Mouse (Mus musculus): ENCODE data around the gene Crb2. TPM values are rescaled to one million over a fixed set of nuclear protein-coding genes. Genes with fewer than 3 reads are reported as not detected.
A peak's percentile ranks its signal among the peaks of the same experiment; 100 is the strongest.

Crb2 gene
- total RNA-seq (2021) = 1 to 10 TPM; 3.7 to 3.9 TPM
- long read RNA-seq, experiment 1, partial matches to known transcripts = 3 of 5 reads
- long read RNA-seq, experiment 1, other reads (novel, unspliced or antisense) = 2 of 5 reads
- long read RNA-seq, experiment 2, partial matches to known transcripts = 1 of 6 reads
- long read RNA-seq, experiment 2, other reads (novel, unspliced or antisense) = 5 of 6 reads

- Histone ChIP-seq H3K4me3 (no peak within 1 kb of the TSS; the same call in 1 of the 2 replicates), H3K27ac (no peak within 1 kb of the TSS)
- TF ChIP-seq CTCF (conservative IDR thresholded peaks at IDR 0.05) = no peak
- no peak for DNase-seq (ENCODE audit: low spot score in 2 of 2)
Observed at GRCm38 (mm10) chr2:37776016-37776415, at the start of gene Crb2. Crb2 (plus strand) TSS chr2:37776249.

GRCm38 (mm10) chr2:37731241-37731801, 44.7 kb upstream of the Crb2 start:
- Histone ChIP-seq H3K27ac (no peak overlapping the region), H3K4me3 (no peak overlapping the region)
- DNase-seq (ENCODE audit: low spot score in 2 of 2) = no peak
- no peak for TF ChIP-seq CTCF (conservative IDR thresholded peaks at IDR 0.05)

GRCm38 (mm10) chr2:37734979-37735806, 40.9 kb upstream of the Crb2 start:
- no peak overlapping the region for H3K4me3 ChIP-seq
- H3K27ac ChIP-seq = 0 out of 2 replicates have a peak overlapping the region, but pooled peaks have one; percentile 3
- TF ChIP-seq CTCF (conservative IDR thresholded peaks at IDR 0.05) = no peak
- DNase-seq (ENCODE audit: low spot score in 2 of 2) = no peak

- DNase-seq (ENCODE audit: low spot score in 2 of 2) = no peak
- no peak for TF ChIP-seq CTCF (conservative IDR thresholded peaks at IDR 0.05)
- H3K27ac ChIP-seq = no peak overlapping the region
- H3K4me3 ChIP-seq = no peak overlapping the region
Observed at GRCm38 (mm10) chr2:37735807-37736188, 40.3 kb upstream of the Crb2 start.

GRCm38 (mm10) chr2:37741806-37742554, 34.1 kb upstream of the Crb2 start:
- H3K27ac ChIP-seq = 0 out of 2 replicates have a peak overlapping the region, but pooled peaks have one; percentile 25
- H3K4me3 ChIP-seq = no peak overlapping the region; the same call in 1 of the 2 replicates
- no peak for DNase-seq (ENCODE audit: low spot score in 2 of 2)
- TF ChIP-seq CTCF (conservative IDR thresholded peaks at IDR 0.05) = peak; percentile 27

GRCm38 (mm10) chr2:37744773-37745395, 31.2 kb upstream of the Crb2 start:
- DNase-seq (ENCODE audit: low spot score in 2 of 2) = no peak
- Histone ChIP-seq H3K4me3 (no peak overlapping the region), H3K27ac (no peak overlapping the region)
- no peak for TF ChIP-seq CTCF (conservative IDR thresholded peaks at IDR 0.05)

GRCm38 (mm10) chr2:37746293-37747049, 29.6 kb upstream of the Crb2 start:
- no peak overlapping the region for H3K27ac ChIP-seq
- TF ChIP-seq CTCF (conservative IDR thresholded peaks at IDR 0.05) = no peak
- no peak overlapping the region for H3K4me3 ChIP-seq
- no peak for DNase-seq (ENCODE audit: low spot score in 2 of 2)

- TF ChIP-seq CTCF (conservative IDR thresholded peaks at IDR 0.05) = no peak
- Histone ChIP-seq H3K27ac (no peak overlapping the region), H3K4me3 (no peak overlapping the region)
- DNase-seq (ENCODE audit: low spot score in 2 of 2) = no peak
Observed at GRCm38 (mm10) chr2:37747909-37748308, 28.1 kb upstream of the Crb2 start.

- TF ChIP-seq CTCF (conservative IDR thresholded peaks at IDR 0.05) = no peak
- no peak for DNase-seq (ENCODE audit: low spot score in 2 of 2)
- no peak overlapping the region for H3K4me3 ChIP-seq
- H3K27ac ChIP-seq = peak overlapping the region; percentile 32; the same call in 1 of the 2 replicates
Observed at GRCm38 (mm10) chr2:37748442-37749066, 27.5 kb upstream of the Crb2 start.

GRCm38 (mm10) chr2:37749323-37749722, 26.7 kb upstream of the Crb2 start:
- no peak for TF ChIP-seq CTCF (conservative IDR thresholded peaks at IDR 0.05)
- no peak overlapping the region for H3K4me3 ChIP-seq
- DNase-seq (ENCODE audit: low spot score in 2 of 2) = no peak

GRCm38 (mm10) chr2:37751114-37751513, 24.9 kb upstream of the Crb2 start:
- DNase-seq (ENCODE audit: low spot score in 2 of 2) = no peak
- TF ChIP-seq CTCF (conservative IDR thresholded peaks at IDR 0.05) = no peak
- H3K27ac ChIP-seq = no peak overlapping the region

More at GRCm38 (mm10) chr2:37749323-37749722, 26.7 kb upstream of the Crb2 start:
- no peak overlapping the region for H3K27ac ChIP-seq

More at GRCm38 (mm10) chr2:37751114-37751513, 24.9 kb upstream of the Crb2 start:
- H3K4me3 ChIP-seq = no peak overlapping the region
